Mouse (Mus musculus) CD4-positive helper T cell, adult 2 months (primary cell): ENCODE data around the gene Slc25a33.

Source experiments
- DNase-seq: peaks from one replicate; pipeline ENCODE4 v3.0.0-alpha.2; 2012; ENCODE audit warnings: low read depth, missing footprints, low spot score

The Slc25a33 gene

GRCm38 (mm10) chr4:149697506-149698196 lies 76.4 kb downstream of the Slc25a33 start:
- peak; percentile 93 for DNase-seq

GRCm38 (mm10) chr4:149696189-149696971 lies 77.7 kb downstream of the Slc25a33 start:
- peak; percentile 66 for DNase-seq
